Mouse (Mus musculus): ENCODE results near the gene 5031439G07Rik. TPM values are rescaled to one million over a fixed set of nuclear protein-coding genes. Genes with fewer than 3 reads are reported as not detected.
"Not testable (repeated sequence)": the region's sequence is repeated elsewhere in the genome, so short reads cannot be mapped to it uniquely, and the experiment has no call there.

Gene 5031439G07Rik
- 10 to 100 TPM; 20.5 to 21.3 TPM for total RNA-seq (2021)

DNA sequence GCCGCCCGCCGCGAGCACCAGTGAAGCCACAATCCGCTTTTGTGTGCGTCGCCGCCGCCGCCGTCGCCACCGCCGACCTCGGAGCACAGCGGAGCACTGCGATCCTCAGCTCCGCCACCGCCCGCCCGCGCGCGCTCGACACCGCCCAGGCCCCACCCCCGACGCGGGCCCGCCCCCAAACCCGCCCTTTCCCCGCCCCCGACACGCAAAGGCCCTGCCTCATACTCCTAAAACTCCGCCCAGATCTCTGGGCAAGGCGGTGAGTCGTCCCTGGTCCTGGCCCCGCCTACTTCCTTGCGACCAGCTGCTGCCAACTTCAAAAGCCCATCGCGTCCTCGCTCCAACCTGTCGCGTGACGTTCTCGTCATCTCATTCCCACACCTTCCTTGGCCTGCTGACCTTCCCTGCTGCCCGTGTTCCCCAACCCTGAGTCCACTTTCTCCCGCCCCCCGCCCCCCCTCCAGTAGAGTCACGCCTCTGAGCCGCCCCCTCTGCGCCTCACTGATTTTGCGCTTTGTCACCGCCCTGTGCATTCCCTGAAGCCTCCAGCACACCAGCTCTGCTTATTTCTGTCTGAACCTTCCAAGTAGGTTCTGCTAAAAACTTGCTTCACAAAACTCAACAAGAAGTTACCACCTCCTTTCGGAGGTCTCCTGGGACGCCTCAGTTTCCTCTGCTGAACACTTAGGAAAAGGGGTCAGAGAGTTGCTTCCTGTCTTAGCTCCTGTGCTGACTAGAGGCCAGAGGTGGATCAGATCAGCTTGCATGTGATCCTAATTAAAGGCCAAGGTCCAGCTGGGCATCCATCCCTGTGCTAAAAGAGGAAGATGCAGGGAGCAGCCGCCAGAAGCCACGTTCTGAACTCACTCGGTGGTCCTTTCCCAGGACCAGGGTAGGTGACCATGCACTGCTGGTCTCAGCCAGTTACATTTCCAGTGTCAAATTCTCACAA is at the start of gene 5031439G07Rik:
Gene 5031439G07Rik, minus strand, starts transcription at position 678 of the 952 bp plus-strand sequence.
- DNase-seq (ENCODE audit: low spot score), result peak; percentile 84
- intact Hi-C loops (cut with DNase I), result loop anchor here (2.0 to 5.0 kb wide), 3 partner anchors 49 to 133 kb away; no protein-coding TSS in a partner anchor

DNA sequence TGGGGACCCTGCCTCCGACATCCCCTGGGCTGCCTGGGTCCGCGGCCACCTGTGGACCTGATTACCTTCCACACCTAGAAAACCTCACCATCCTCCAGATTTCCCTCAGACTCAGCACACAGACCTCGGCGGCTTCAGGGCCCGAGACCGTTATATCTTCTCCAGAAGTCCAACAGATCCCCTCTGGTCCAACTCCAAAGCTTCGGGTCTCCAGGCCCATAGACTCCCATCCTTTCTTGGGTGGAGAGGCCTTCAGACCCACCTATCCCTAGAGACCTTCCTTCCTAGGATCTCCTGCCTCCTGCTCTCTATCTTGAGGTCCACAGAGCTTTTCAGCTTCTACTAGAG is 49.0 kb upstream of the 5031439G07Rik start:
- intact Hi-C loops (cut with DNase I), result loop anchor here (5.0 kb wide), 1 partner anchor 50 kb away; the partner anchor contains the start of gene 5031439G07Rik

DNA sequence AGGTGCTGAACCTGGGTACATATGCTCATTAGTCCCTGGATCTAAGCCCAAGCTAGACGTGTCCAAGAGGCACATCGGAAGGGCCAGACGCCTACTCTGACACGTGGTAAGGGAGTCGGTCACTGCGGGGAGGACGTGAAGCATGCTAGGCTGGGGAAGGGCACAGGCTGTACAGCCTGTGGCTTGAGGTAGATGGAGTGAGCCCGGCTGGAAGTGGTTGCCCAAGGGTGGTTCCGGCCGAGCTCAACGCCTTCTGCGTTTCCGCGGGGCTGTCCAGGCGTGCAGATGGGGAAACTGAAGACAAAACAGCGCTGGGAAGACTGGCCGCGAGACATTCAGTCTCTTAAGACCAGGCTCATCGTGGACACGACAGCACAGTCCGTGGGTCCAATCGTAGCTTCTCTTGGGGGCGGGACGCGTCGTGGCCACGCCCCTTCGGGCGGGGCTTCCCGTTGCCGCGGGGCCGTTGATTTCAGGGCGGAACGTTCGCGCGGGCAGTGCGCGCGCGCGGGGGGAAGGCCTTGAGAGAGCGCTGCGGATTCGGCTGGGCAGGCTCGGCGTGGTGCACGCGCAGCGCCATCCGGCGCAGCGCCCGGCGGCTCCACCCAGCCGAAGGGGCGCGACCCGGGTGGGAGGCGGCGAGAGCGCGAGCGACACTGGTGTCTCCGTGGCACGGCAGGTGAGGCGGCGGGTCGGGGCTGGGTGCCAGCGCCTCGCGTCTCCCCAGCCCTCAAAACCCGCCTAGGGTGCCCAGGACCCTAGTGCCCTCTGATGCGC is 48.4 kb upstream of the 5031439G07Rik start:
- DNase-seq (ENCODE audit: low spot score), result peak; percentile 96
- intact Hi-C loops (cut with DNase I), result loop anchor here (5.0 kb wide), 1 partner anchor 49 kb away; the partner anchor contains the start of gene 5031439G07Rik

More for the DNA sequence above, 49.0 kb upstream of the 5031439G07Rik start:
- no peak for DNase-seq (ENCODE audit: low spot score)

DNA sequence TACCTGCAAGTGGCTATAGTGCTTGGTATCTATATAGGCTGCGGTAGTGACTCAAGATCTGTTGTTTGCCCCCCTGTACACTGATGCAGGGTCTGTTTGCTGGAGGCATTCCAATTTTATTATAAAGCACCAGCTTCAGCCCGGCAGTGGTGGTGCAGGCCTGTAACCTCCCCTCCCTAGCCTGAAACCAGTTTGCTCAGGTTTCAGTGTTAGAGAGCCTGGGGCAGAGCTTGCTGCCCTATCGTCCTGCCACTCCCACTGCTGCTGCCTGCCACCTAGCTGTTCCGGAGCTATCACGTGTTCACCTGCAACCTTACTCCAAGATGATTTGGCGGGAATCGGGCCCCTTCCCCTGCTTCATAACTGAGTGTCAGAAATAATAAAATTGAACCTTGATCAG is 45.6 kb upstream of the 5031439G07Rik start:
- DNase-seq (ENCODE audit: low spot score); intact Hi-C loops (cut with DNase I): not testable (repeated sequence)

DNA sequence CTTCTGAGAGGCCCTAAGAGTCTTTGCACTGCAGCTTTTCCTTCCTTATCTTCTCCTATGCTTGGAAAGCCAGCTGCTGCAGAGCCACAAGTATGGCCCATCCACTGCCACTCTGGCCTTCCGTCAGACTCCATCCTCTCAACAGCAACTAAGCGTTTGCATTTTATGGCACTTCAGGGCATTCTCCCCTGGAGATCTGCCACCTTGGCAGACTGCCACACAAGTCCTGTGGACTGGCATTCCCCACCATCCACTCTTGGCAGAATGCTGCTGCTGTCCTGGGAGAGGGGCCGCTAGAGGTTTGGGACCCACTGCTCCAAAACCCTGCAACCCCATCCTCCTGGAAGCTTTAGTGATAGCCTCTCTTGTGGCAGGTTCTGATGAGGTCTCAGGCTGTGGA is 43.5 kb upstream of the 5031439G07Rik start:
- intact Hi-C loops (cut with DNase I), result no loop called here
- DNase-seq (ENCODE audit: low spot score), result no peak

DNA sequence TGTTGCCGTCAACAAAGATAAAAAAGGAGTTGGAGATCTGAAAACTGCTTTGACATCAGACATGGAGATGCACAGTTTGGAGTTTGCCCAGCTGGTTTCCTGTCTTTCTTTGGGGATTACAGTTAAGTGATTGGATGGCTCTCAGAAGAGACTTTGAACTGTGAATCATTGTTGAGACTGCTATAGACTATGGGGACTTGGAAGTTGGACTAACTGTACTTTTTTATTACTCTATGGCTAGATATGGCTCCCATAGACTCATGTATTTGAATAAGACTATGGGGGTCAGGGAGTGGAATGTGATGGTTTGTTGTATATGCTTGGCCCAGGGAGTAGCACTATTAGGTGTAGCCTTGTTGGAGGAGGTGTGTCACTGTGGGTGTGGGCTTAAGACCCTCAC is 42.3 kb upstream of the 5031439G07Rik start:
- intact Hi-C loops (cut with DNase I); DNase-seq (ENCODE audit: low spot score): not testable (repeated sequence)

DNA sequence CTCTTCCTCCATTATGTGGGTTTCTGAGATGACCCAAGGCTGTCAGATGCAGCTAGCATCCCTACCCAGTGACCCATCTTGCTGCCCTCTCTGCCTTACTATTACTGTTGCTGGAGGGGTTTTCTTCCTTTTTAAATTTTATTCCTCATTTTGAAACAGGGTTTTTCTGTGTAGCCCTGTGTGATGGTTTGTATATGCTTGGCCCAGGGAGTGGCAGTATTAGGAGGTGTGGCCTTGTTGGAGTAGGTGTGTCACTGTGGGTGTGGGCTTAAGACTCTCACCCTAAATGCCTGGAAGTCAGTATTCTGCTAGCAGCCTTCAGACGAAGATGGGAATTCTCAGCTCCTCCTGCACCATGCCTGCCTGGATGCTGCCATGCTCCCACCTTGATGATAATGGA is 40.3 kb upstream of the 5031439G07Rik start, which contains the start of gene Fam118a:
Gene Fam118a, plus strand, starts transcription at position 301 of the 400 bp plus-strand sequence.
- intact Hi-C loops (cut with DNase I); DNase-seq (ENCODE audit: low spot score): not testable (repeated sequence)

DNA sequence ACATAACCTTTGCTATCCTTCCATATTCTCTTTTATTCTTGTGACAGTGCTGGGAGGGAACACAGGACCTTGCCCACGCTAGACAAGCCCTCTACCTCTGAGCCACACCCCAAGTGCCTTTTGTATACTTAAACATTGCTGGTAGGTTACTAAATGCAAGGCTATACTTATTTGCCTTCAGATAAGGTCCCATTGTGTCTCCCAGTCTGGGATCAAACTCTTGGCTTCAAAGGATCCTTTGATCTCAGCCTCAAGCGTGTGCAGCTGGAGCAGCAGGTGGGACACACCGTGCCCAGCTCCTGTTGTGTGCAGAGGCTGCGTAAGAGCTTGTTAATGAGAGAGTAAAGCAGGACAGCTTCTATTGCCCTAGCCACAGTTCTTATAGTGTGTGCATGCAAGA is 39.4 kb upstream of the 5031439G07Rik start:
- DNase-seq (ENCODE audit: low spot score), result no peak

DNA sequence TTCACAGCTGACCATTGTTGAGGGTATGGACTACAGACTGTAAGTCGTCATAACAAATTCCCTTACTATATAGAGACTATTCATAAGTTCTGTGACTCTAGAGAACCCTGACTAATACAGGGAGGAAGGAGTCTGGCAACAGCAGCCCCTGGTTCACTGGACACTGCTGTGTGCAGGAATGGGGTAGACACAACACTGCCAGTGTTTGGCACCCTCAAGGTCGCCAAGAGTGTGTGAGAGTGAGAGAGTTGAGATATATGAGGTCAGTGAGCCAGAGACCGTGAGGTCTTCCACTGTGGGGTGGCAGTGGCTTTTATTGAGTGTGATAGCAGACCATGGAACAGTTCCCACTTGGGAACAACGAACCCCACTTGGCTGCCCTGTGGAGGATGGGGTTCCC is 37.8 kb upstream of the 5031439G07Rik start:
- intact Hi-C loops (cut with DNase I), result no loop called here
- DNase-seq (ENCODE audit: low spot score), result no peak

More for the DNA sequence above, 39.4 kb upstream of the 5031439G07Rik start:
- intact Hi-C loops (cut with DNase I), result no loop called here

DNA sequence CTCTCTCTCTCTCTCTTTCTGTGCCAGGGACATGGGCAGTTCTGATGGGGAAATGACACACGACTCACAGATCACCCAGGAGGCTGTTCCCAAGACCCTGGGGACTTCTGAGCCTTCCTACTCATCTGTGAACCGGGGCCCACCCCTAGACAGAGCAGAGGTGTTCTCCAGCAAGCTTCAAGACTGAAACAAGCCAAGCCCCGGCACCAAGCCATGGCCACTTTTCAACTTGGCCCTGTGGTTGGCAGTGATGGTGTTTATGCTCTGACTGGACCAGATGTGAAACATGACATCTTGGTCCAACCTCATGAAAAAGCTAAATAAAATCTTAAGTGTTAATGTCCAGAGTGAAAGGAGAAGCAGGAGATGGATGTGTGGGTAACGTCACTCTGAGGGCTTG is 33.9 kb upstream of the 5031439G07Rik start:
- DNase-seq (ENCODE audit: low spot score), result no peak
- intact Hi-C loops (cut with DNase I), result no loop called here

DNA sequence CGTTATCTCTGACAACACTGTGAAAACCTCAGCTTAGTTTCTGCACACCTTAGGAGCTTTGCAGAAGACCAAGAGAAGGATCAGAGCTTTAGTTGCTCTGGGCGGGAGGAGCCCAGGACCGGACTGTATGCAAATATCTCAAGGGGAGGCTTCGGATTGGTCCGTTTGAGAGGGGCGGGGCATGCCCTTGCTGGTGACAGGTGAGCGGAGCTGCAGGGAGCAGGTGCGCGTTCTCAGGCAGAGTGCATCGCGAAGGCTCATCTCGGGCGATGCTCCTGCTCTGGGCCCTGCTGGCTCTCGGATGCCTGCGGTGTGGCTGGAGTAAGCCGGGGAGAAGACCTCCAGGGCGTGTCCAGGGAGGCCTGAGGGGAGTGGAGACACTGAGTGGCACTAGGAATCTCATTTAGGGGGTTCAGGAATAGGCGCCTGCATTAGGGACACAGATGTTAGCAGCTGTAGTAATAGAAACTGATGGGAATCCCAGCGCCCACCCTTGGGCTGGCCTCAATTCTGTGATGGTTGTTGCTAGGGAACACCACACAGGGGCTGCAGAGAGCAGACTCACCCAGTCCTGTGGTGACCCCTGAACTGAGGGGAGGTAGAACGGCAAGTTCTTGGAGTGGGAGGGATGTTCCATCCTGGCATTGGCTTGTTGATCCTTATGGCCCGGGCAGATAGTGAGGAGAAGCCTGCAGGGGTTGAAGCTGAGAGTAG is 28.8 kb upstream of the 5031439G07Rik start, which contains the start of gene Upk3a:
Gene Upk3a, plus strand, starts transcription at position 191 of the 714 bp plus-strand sequence.
- DNase-seq (ENCODE audit: low spot score), result no peak
- intact Hi-C loops (cut with DNase I), result no loop called here

DNA sequence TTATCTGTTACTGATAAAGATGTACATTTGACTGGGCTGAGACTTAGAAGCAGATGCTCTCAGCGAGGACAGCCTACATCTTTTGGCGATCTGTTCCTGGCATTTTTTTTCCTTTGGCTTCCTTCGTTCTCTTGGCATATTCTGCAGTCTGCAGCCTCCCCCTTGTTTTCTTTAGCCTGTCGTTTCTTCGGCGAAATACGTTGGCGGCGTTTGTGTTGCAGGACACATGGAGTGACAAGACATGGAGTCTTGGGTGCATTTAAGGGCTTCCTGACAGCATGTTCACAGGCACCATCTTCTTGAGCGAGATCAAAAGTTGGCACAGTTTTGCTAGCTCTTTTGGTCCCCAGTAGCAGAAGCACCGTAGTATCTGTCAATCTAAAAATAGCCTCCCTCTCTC is 27.4 kb upstream of the 5031439G07Rik start:
- intact Hi-C loops (cut with DNase I), result no loop called here
- no peak for DNase-seq (ENCODE audit: low spot score)

DNA sequence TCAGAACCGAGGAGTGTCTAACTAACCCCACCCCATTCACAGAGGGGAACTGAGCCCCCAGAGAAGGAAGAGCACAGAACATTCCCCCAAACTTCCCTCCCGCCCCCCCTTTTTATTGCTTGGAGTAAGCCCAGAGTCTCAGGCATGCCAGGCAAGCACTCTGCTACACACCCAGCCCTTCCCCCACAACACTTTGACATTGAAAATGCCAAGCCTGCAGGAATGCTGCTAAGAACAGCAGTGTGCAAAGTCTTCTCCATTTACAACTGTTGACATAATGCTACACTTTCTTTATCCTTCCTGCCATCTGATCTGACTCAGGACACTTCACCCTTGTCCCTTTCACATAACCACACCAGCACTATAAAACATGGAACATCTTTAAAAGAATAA is 24.3 kb upstream of the 5031439G07Rik start:
- no peak for DNase-seq (ENCODE audit: low spot score)
- intact Hi-C loops (cut with DNase I), result no loop called here

DNA sequence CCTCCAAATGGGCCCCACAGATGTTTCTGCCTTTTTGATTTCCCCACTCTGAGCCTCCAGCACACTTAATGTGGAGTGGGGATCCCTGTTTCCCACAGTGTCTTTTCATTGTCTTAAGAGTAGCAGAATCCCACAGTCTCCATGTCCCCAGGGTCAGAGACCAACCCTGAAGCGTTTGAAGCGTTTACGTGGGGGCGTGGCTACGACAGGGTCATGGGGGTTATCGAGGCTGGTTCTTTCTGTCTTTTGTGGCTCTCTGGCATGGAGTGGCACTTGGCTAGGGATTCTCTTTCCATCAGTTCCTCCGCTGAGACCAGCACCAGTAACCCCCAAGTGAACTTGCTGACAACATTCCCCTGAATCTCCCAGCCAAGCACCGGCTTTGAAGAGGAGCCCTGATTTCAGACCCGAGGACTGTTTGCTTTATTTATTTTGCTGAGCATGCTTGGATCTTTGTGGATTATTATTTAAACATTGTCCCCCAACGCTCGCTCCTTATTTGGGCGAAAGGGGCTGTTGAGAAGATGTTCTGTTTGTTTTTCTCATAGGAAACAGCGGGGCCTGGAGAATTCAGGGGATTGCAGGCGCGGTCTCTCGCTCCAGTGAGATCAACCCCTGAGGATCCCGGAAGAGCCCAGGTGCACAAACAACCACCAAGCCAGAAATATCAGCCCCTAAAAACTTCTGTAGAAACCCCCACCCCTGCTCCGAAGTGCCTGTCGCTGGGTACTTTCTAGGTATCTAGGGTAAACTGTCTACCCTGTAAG is 23.7 kb upstream of the 5031439G07Rik start:
- no peak for DNase-seq (ENCODE audit: low spot score)
- intact Hi-C loops (cut with DNase I), result no loop called here

DNA sequence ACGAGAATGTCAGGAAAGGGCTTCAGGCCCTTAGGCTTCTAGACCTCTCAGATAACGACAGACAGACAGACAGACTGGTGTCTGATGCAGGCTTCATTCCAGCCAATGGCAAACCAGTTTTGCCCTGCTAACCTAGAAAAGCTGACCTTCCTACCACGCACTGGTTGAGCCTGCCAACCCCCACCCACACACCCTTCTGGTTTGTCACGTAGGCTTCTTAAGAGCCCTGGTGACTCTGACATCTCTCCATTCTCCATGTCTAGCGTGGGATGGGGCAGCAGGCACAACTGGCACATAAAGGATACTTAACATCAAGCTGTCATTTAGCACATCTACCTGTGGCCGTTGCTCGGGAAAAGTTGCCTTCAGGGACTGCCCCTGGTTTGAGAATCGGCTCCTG is 21.3 kb upstream of the 5031439G07Rik start:
- intact Hi-C loops (cut with DNase I), result no loop called here
- no peak for DNase-seq (ENCODE audit: low spot score)

DNA sequence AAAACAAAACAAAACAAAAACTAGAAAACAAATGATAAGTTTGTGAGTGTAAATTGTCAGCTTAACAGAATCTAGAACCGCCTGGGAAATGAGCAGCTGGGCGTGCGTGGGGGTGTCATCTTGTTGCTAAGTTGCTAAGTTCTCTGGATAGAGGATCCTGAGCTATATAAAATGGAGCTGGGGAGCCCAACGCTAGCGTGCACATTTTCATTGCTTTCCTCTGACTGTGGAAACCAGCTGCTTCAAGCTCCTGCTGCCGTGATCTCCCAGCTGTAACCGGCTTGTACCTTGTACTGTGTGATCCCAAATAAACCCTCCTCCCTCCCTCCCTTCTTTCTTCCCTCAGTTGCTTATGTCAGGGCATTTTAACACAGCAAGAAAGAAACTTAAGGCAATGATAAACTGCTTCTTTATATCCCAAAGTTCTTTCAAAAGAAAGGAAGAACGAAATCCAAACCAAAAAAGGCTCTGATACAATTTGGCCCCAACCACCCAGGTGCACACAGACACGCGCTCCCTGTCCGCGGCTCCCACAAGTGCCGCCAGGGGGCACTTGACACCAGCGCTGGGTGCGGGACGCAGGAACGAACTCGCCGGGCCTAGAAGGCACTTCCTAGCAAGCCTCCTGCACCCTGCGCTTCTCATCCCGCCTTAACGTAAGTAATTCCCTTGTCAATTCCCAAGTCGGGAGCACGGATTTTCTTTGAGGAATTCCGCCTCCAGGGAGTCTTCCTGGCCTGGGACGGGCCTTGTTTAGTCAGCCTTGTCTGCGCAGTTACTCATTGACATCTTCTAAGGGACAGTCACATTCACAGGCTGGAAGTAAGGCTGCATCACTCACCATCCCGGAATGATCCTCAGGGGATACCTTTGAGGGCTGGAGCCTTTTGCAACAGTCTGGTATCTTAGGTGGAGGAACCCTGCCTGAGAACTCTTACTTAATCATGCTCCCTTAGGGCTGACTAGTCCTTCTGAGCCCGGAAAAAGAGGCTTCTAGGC is 12.9 kb upstream of the 5031439G07Rik start:
- intact Hi-C loops (cut with DNase I), result loop anchor here (1.0 kb wide), 2 partner anchors 41 to 69 kb away; no protein-coding TSS in a partner anchor
- peak; percentile 52 for DNase-seq (ENCODE audit: low spot score)

DNA sequence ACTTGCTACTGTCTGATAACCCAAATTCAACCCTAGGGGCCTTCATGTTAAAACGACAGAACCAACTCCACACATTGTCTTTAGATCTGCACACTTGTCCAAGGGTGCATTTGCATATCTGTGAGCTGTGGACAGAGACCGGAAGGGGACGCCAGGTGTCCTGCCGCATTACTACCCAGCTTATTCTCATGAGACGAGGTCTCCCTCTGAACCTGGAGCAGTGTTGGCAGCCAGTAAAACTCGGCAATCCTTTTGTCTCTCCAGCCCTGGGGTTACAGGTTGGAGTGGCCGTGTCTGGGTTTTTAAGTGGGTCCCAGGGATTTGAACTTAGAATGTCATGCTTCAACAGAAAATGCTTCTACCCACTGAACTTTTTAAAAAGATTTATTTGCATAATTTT is 11.6 kb upstream of the 5031439G07Rik start:
- DNase-seq (ENCODE audit: low spot score), result no peak
- intact Hi-C loops (cut with DNase I), result loop anchor here (5.0 to 10.0 kb wide), 3 partner anchors 73 to 255 kb away; no protein-coding TSS in a partner anchor
